Comparison of ENCODE assay signal across 20 mouse cellular contexts in the genomic region with DNA sequence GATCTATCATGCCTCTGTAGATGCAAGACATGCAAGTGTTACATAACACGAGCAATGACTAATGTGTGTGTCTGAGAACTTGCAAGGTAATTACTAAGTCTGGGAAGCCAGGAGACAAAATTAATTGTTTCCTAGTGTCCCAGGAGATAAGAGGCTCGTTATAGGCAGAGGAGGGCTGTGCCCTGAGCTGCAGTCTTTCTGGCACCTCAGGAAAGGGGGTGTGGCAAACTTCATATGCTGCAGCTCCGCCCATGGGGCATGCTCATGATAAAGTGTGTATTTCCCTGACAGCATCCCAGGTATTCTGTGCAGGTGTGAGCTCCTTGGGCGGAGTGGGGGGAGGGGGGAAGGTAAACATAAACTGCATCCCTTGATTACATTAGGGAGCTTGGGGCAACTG. TPM values are rescaled to one million over a fixed set of nuclear protein-coding genes. Genes with fewer than 3 reads are reported as not detected.
DNase-seq lines count a peak whose midpoint lies in the region; ATAC-seq lines count a peak whose summit lies in the region.
"Had no signal": no experiment of that assay in that cellular context is flagged by ENCODE, and none has a peak within 500 bp of the region (broad histone marks: within the 10 kb centered on the region; RNA-seq: fewer than 3 reads in every experiment).

No protein-coding gene starts in this region.

- 57% methylated on average over 4 of the region's 4 CpGs for WGBS in hindbrain, embryonic 14.5 days
- WGBS in hindbrain, embryonic 12.5 days, result 66% methylated on average over 4 of the region's 4 CpGs
- 25% methylated on average over 4 of the region's 4 CpGs for WGBS in intestine, embryonic 15.5 days
- 39% methylated on average over 4 of the region's 4 CpGs for WGBS in heart, embryonic 12.5 days

- H3K27me3 ChIP-seq in hindbrain, embryonic 14.5 days (ENCODE audit: control insufficient read depth, insufficient read depth, low read length), result no peaks in the 10 kb centered on the region
- H3K27me3 ChIP-seq in hindbrain, embryonic 12.5 days, result no peaks in the 10 kb centered on the region
- no peaks in the 10 kb centered on the region for H3K27me3 ChIP-seq in intestine, embryonic 15.5 days (replicated peaks)
- H3K27me3 ChIP-seq in heart, embryonic 12.5 days (replicated peaks), result no peaks in the 10 kb centered on the region
- H3K27me3 ChIP-seq: CH12.LX; liver, embryonic 15.5 days; midbrain, embryonic 12.5 days had no signal

- H3K4me2 ChIP-seq in hindbrain, embryonic 14.5 days (replicated peaks), result no peak overlapping the region
- H3K4me2 ChIP-seq in hindbrain, embryonic 12.5 days (replicated peaks), result no peak overlapping the region
- no peak overlapping the region for H3K4me2 ChIP-seq in intestine, embryonic 15.5 days (replicated peaks)
- H3K4me2 ChIP-seq in heart, embryonic 12.5 days, result no peak overlapping the region
- H3K4me2 ChIP-seq: liver, embryonic 15.5 days; midbrain, embryonic 12.5 days had no signal

- no peaks in the 10 kb centered on the region for H3K36me3 ChIP-seq in hindbrain, embryonic 14.5 days (replicated peaks; ENCODE audit: control insufficient read depth, insufficient read depth)
- no peaks in the 10 kb centered on the region for H3K36me3 ChIP-seq in hindbrain, embryonic 12.5 days
- H3K36me3 ChIP-seq in intestine, embryonic 15.5 days, result no peaks in the 10 kb centered on the region
- no peaks in the 10 kb centered on the region for H3K36me3 ChIP-seq in heart, embryonic 12.5 days
- H3K36me3 ChIP-seq: liver, embryonic 15.5 days; midbrain, embryonic 12.5 days had no signal

- DNase-seq in hindbrain, embryonic 14.5 days (ENCODE audit: low spot score), result peak; percentile 30
- DNase-seq in MN1 (ENCODE audit: low spot score), result peak; percentile 44
- no peak for DNase-seq in gastrocnemius, adult 8-10 months (ENCODE audit: low spot score in 2 of 2)
- DNase-seq in layer of hippocampus, adult 8-10 months (ENCODE audit: low spot score in 2 of 2), result no peak
- DNase-seq: adrenal gland, postnatal 25 days; cerebellum, adult 8-10 months; forebrain, postnatal 0 days; gastrocnemius, postnatal 10 days; heart, adult 18-20 months; left cerebral cortex, postnatal 4 days; lung, postnatal 14 days; thymus, postnatal 36 days had no signal

- no peak overlapping the region for H3K4me3 ChIP-seq in hindbrain, embryonic 14.5 days (replicated peaks; ENCODE audit: low read length)
- H3K4me3 ChIP-seq in hindbrain, embryonic 12.5 days, result no peak overlapping the region
- no peak overlapping the region for H3K4me3 ChIP-seq in intestine, embryonic 15.5 days (replicated peaks)
- H3K4me3 ChIP-seq in heart, embryonic 12.5 days, result no peak overlapping the region
- H3K4me3 ChIP-seq: erythroblast, embryonic 14.5 days; liver, embryonic 15.5 days; midbrain, embryonic 12.5 days had no signal

- H3K4me1 ChIP-seq in hindbrain, embryonic 14.5 days (replicated peaks; ENCODE audit: control insufficient read depth, insufficient read depth, low read length), result no peaks in the 10 kb centered on the region
- H3K4me1 ChIP-seq in hindbrain, embryonic 12.5 days, result no peaks in the 10 kb centered on the region; the same call in 1 of the 2 replicates
- H3K4me1 ChIP-seq in intestine, embryonic 15.5 days (replicated peaks), result no peaks in the 10 kb centered on the region; the same call in 1 of the 2 replicates
- H3K4me1 ChIP-seq in heart, embryonic 12.5 days (replicated peaks), result peaks cover 3% of the 10 kb centered on the region; the same call in 1 of the 2 replicates

- no peak overlapping the region for H3K27ac ChIP-seq in hindbrain, embryonic 14.5 days
- H3K27ac ChIP-seq in hindbrain, embryonic 12.5 days, result no peak overlapping the region
- H3K27ac ChIP-seq in intestine, embryonic 15.5 days, result no peak overlapping the region
- H3K27ac ChIP-seq in heart, embryonic 12.5 days (ENCODE audit: poor library complexity, severe bottlenecking), result no peak overlapping the region
- H3K27ac ChIP-seq: liver, embryonic 15.5 days; midbrain, embryonic 12.5 days had no signal

- H3K9me3 ChIP-seq in hindbrain, embryonic 14.5 days (ENCODE audit: control insufficient read depth, low read length), result no peaks in the 10 kb centered on the region
- no peaks in the 10 kb centered on the region for H3K9me3 ChIP-seq in hindbrain, embryonic 12.5 days (replicated peaks)
- H3K9me3 ChIP-seq in intestine, embryonic 15.5 days, result no peaks in the 10 kb centered on the region
- 0 out of 2 replicates have a peak, but pooled peaks cover 4% of the 10 kb centered on the region for H3K9me3 ChIP-seq in heart, embryonic 12.5 days (replicated peaks)
- H3K9me3 ChIP-seq: liver, embryonic 15.5 days; midbrain, embryonic 12.5 days had no signal

- ATAC-seq in hindbrain, embryonic 14.5 days (ENCODE audit: low FRiP score), result no peak
- ATAC-seq in hindbrain, embryonic 12.5 days (ENCODE audit: low FRiP score), result no peak
- peak; percentile 81 for ATAC-seq in intestine, embryonic 15.5 days
- peak; percentile 95 for ATAC-seq in megakaryocyte progenitor cell, adult 5-6 weeks (replicated peaks; ENCODE audit: poor library complexity)
- ATAC-seq in heart, embryonic 12.5 days (ENCODE audit: insufficient number of reproducible peaks, low FRiP score), result no peak
- ATAC-seq: forebrain, postnatal 0 days had no signal

- H3K9ac ChIP-seq in hindbrain, embryonic 14.5 days, result no peak overlapping the region
- H3K9ac ChIP-seq in hindbrain, embryonic 12.5 days, result no peak overlapping the region
- no peak overlapping the region for H3K9ac ChIP-seq in intestine, embryonic 15.5 days
- H3K9ac ChIP-seq in heart, embryonic 12.5 days, result no peak overlapping the region
- H3K9ac ChIP-seq: forebrain, postnatal 0 days; liver, embryonic 15.5 days; midbrain, embryonic 12.5 days had no signal

RNA-seq across cellular contexts. Expression of a gene that starts 9.4 kb away (rescaled TPM):
- polyA plus RNA-seq in hindbrain, embryonic 14.5 days (2014; fragmentation: Nextera tagmentation; extraction: Ambion mirVana), result 3.9 TPM in 2 replicates
- polyA plus RNA-seq in hindbrain, embryonic 12.5 days (2016; fragmentation: Nextera tagmentation; extraction: Ambion mirVana), result 4.5 TPM in 2 replicates
- polyA plus RNA-seq in intestine, embryonic 15.5 days (2015; fragmentation: Nextera tagmentation; extraction: Ambion mirVana), result 3.5 and 3.6 TPM in 2 replicates
- total RNA-seq in megakaryocyte progenitor cell, adult 5-6 weeks (2015), result 0.05 TPM in 1 of 2 replicates, not detected in the other
- total RNA-seq in megakaryocyte progenitor cell, adult 5-6 weeks (2017), result 0.10 TPM in 1 of 2 replicates, not detected in the other
- 5.4 and 5.8 TPM in 2 replicates for polyA plus RNA-seq in heart, embryonic 12.5 days (2016; fragmentation: Nextera tagmentation; extraction: Ambion mirVana)
- 1 to 10 TPM; 1.0 to 1.7 (median 1.4) TPM for total RNA-seq in gastrocnemius, adult 8-10 months (2022)
- total RNA-seq in layer of hippocampus, adult 8-10 months (2022), result 1 to 10 TPM; 2.5 to 3.2 (median 3.1) TPM

RNA-seq across cellular contexts. Expression of a gene that starts 39.3 kb away (rescaled TPM):
- 70.4 and 72.6 TPM in 2 replicates for polyA plus RNA-seq in hindbrain, embryonic 14.5 days (2014; fragmentation: Nextera tagmentation; extraction: Ambion mirVana)
- 84.0 and 87.2 TPM in 2 replicates for polyA plus RNA-seq in hindbrain, embryonic 12.5 days (2016; fragmentation: Nextera tagmentation; extraction: Ambion mirVana)
- polyA plus RNA-seq in intestine, embryonic 15.5 days (2015; fragmentation: Nextera tagmentation; extraction: Ambion mirVana), result 97.4 and 99.7 TPM in 2 replicates
- 52.4 and 69.7 TPM in 2 replicates for total RNA-seq in megakaryocyte progenitor cell, adult 5-6 weeks (2015)
- 95.0 and 96.0 TPM in 2 replicates for total RNA-seq in megakaryocyte progenitor cell, adult 5-6 weeks (2017)
- 64.3 and 65.4 TPM in 2 replicates for polyA plus RNA-seq in heart, embryonic 12.5 days (2016; fragmentation: Nextera tagmentation; extraction: Ambion mirVana)
- 10 to 100 TPM; 23.7 to 25.3 (median 24.7) TPM for total RNA-seq in gastrocnemius, adult 8-10 months (2022)
- total RNA-seq in layer of hippocampus, adult 8-10 months (2022), result 10 to 100 TPM; 58.5 to 71.2 (median 60.2) TPM

RNA-seq across cellular contexts. Expression of a gene that starts 51.9 kb away (rescaled TPM):
- 18.5 and 19.0 TPM in 2 replicates for polyA plus RNA-seq in hindbrain, embryonic 14.5 days (2014; fragmentation: Nextera tagmentation; extraction: Ambion mirVana)
- 24.9 and 25.7 TPM in 2 replicates for polyA plus RNA-seq in hindbrain, embryonic 12.5 days (2016; fragmentation: Nextera tagmentation; extraction: Ambion mirVana)
- 15.3 and 15.9 TPM in 2 replicates for polyA plus RNA-seq in intestine, embryonic 15.5 days (2015; fragmentation: Nextera tagmentation; extraction: Ambion mirVana)
- 20.1 and 21.1 TPM in 2 replicates for total RNA-seq in megakaryocyte progenitor cell, adult 5-6 weeks (2015)
- 36.8 and 39.1 TPM in 2 replicates for total RNA-seq in megakaryocyte progenitor cell, adult 5-6 weeks (2017)
- polyA plus RNA-seq in heart, embryonic 12.5 days (2016; fragmentation: Nextera tagmentation; extraction: Ambion mirVana), result 16.8 and 17.4 TPM in 2 replicates
- total RNA-seq in gastrocnemius, adult 8-10 months (2022), result 10 to 100 TPM; 30.9 to 37.5 (median 33.1) TPM
- 10 to 100 TPM; 35.4 to 46.5 (median 40.5) TPM for total RNA-seq in layer of hippocampus, adult 8-10 months (2022)

Comparison
In these comparisons a context has a peak if more than half of its experiments do, and no peak if none do; other contexts are left out.
1. ATAC-seq: peak in intestine, embryonic 15.5 days (single experiment) and megakaryocyte progenitor cell, adult 5-6 weeks (single experiment); none in hindbrain, embryonic 14.5 days (single experiment), hindbrain, embryonic 12.5 days (single experiment) and heart, embryonic 12.5 days (single experiment).
2. DNase-seq: peak in hindbrain, embryonic 14.5 days (single experiment) and MN1 (single experiment); none in gastrocnemius, adult 8-10 months (0 of 2) and layer of hippocampus, adult 8-10 months (0 of 2).